Mouse (Mus musculus): ENCODE measurements around the gene Dot1l. TPM values are rescaled to one million over a fixed set of nuclear protein-coding genes. Genes with fewer than 3 reads are reported as not detected.

The Dot1l gene
- total and polyA plus RNA-seq, 3 experiments, result 3.3 to 43.8 (median 13.3) TPM

GRCm38 (mm10) chr10:80818599-80819281 lies 63.7 kb downstream of the Dot1l start:
- dilution Hi-C loops (cut with MboI; ENCODE audit: extremely low pct_ligation_motif_present, extremely low pct_unique_long_range_greater_than_20kb, low sequenced_read_pairs) (no loop called here), in situ Hi-C loops (cut with MboI; ENCODE audit: low pct_ligation_motif_present, low pct_unique_long_range_greater_than_20kb, low sequenced_read_pairs) (no loop called here)
- Histone ChIP-seq H3K9ac (ENCODE audit: insufficient read depth, low read depth) (no peak overlapping the region), H3K79me2 (replicated peaks; ENCODE audit: control insufficient read depth, extremely low read depth, insufficient read depth, poor library complexity, severe bottlenecking) (no peaks in the 10 kb centered on the region), H3K9me3 (replicated peaks; ENCODE audit: low read length) (no peaks in the 10 kb centered on the region), H3K27ac (ENCODE audit: insufficient read depth, low read depth) (no peak overlapping the region), H3K4me2 (ENCODE audit: insufficient read depth, low read depth, poor library complexity, severe bottlenecking) (no peak overlapping the region), H3K36me3 (replicated peaks in 1 of 2; ENCODE audit: control insufficient read depth in 1 of 2, insufficient read depth in 1 of 2, low read length in 1 of 2) (no peaks in the 10 kb centered on the region), H3K4me3 (replicated peaks in 1 of 3; ENCODE audit: low read depth in 2 of 3, low read length in 2 of 3, poor library complexity in 1 of 3) (no peak overlapping the region), H3K27me3 (replicated peaks) (no peaks in the 10 kb centered on the region), H3K4me1 (ENCODE audit: control insufficient read depth in 1 of 2, insufficient read depth in 2 of 2) (peaks cover 2 to 9% of the 10 kb centered on the region in 2 experiments; a peak in 3 of 4 replicates)
- DNase-seq (ENCODE audit: extremely low read depth), result no peak
- TF ChIP-seq E2F4 (IDR thresholded peaks at IDR 0.05; ENCODE audit: insufficient replicate concordance, low read depth, low read length), result no peak
- no peak for TF ChIP-seq RCOR1 (conservative IDR thresholded peaks at IDR 0.05; ENCODE audit: low read depth, low read length)
- no peak for TF ChIP-seq MAX (IDR thresholded peaks at IDR 0.05; ENCODE audit: low read length)
- no peak for TF ChIP-seq HCFC1 (IDR thresholded peaks at IDR 0.05; ENCODE audit: low read depth, low read length)
- no peak for TF ChIP-seq MAFK (IDR thresholded peaks at IDR 0.05; ENCODE audit: insufficient replicate concordance, low read length)
- no peak for TF ChIP-seq RAD21 (IDR thresholded peaks at IDR 0.05; ENCODE audit: low read depth, low read length)
- no peak for TF ChIP-seq ZKSCAN1 (IDR thresholded peaks at IDR 0.05; ENCODE audit: borderline replicate concordance, low read depth, low read length)
- TF ChIP-seq NELFE (IDR thresholded peaks at IDR 0.05; ENCODE audit: low read depth, low read length), result no peak
- no peak for TF ChIP-seq USF1 (IDR thresholded peaks at IDR 0.05; ENCODE audit: low read depth, low read length)
- TF ChIP-seq MYC (IDR thresholded peaks at IDR 0.05; ENCODE audit: low read depth, low read length), result no peak
- TF ChIP-seq TBP (conservative IDR thresholded peaks at IDR 0.05; ENCODE audit: low read depth, low read length), result no peak
- no peak for TF ChIP-seq KAT2A (IDR thresholded peaks at IDR 0.05; ENCODE audit: insufficient replicate concordance, low read length)
- TF ChIP-seq CTCF (conservative IDR thresholded peaks at IDR 0.05 in 1 of 2, IDR thresholded peaks at IDR 0.05 in 1 of 2; ENCODE audit: low read depth in 2 of 2, low read length in 2 of 2), result no peak
- TF ChIP-seq PAX5 (IDR thresholded peaks at IDR 0.05; ENCODE audit: low read length), result no peak
- no peak for TF ChIP-seq CHD2 (IDR thresholded peaks at IDR 0.05; ENCODE audit: low read length)
- TF ChIP-seq MAZ (IDR thresholded peaks at IDR 0.05; ENCODE audit: low read depth, low read length), result no peak
- no peak for TF ChIP-seq USF2 (conservative IDR thresholded peaks at IDR 0.05; ENCODE audit: low read depth, low read length)
- no peak for TF ChIP-seq CHD1 (IDR thresholded peaks at IDR 0.05; ENCODE audit: low read depth, low read length)
- no peak for TF ChIP-seq SIN3A (IDR thresholded peaks at IDR 0.05; ENCODE audit: low read length)
- no peak for TF ChIP-seq ELF1 (IDR thresholded peaks at IDR 0.05; ENCODE audit: low read depth, low read length)

- no peak overlapping the region for H3K4me3 ChIP-seq (replicated peaks in 1 of 3; ENCODE audit: low read depth in 2 of 3, low read length in 2 of 3, poor library complexity in 1 of 3)
- no peaks in the 10 kb centered on the region for H3K27me3 ChIP-seq (replicated peaks)
- in situ Hi-C loops (cut with MboI; ENCODE audit: low pct_ligation_motif_present, low pct_unique_long_range_greater_than_20kb, low sequenced_read_pairs) (no loop called here), dilution Hi-C loops (cut with MboI; ENCODE audit: extremely low pct_ligation_motif_present, extremely low pct_unique_long_range_greater_than_20kb, low sequenced_read_pairs) (no loop called here)
- no peak overlapping the region for H3K4me2 ChIP-seq (ENCODE audit: insufficient read depth, low read depth, poor library complexity, severe bottlenecking)
- TF ChIP-seq MAZ (IDR thresholded peaks at IDR 0.05; ENCODE audit: low read depth, low read length) (no peak), ELF1 (IDR thresholded peaks at IDR 0.05; ENCODE audit: low read depth, low read length) (no peak), MAFK (IDR thresholded peaks at IDR 0.05; ENCODE audit: insufficient replicate concordance, low read length) (no peak), E2F4 (IDR thresholded peaks at IDR 0.05; ENCODE audit: insufficient replicate concordance, low read depth, low read length) (no peak), POLR2A (IDR thresholded peaks at IDR 0.05; ENCODE audit: low read depth, low read length) (no peak)
- H3K27ac ChIP-seq (ENCODE audit: insufficient read depth, low read depth), result no peak overlapping the region
- H3K9me3 ChIP-seq (replicated peaks; ENCODE audit: low read length), result no peaks in the 10 kb centered on the region
- DNase-seq (ENCODE audit: extremely low read depth), result no peak
- no peak overlapping the region for H3K9ac ChIP-seq (ENCODE audit: insufficient read depth, low read depth)
- peaks cover 2 to 15% of the 10 kb centered on the region in 2 experiments; a peak in 3 of 4 replicates for H3K4me1 ChIP-seq (ENCODE audit: control insufficient read depth in 1 of 2, insufficient read depth in 2 of 2)
- no peaks in the 10 kb centered on the region for H3K79me2 ChIP-seq (replicated peaks; ENCODE audit: control insufficient read depth, extremely low read depth, insufficient read depth, poor library complexity, severe bottlenecking)
- no peaks in the 10 kb centered on the region for H3K36me3 ChIP-seq (replicated peaks in 1 of 2; ENCODE audit: control insufficient read depth in 1 of 2, insufficient read depth in 1 of 2, low read length in 1 of 2)
Observed at GRCm38 (mm10) chr10:80819406-80819805, 64.4 kb downstream of the Dot1l start.
